Mouse (Mus musculus): ENCODE results near the gene Cnnm4. TPM values are rescaled to one million over a fixed set of nuclear protein-coding genes. Genes with fewer than 3 reads are reported as not detected.

Gene Cnnm4
- polyA plus RNA-seq, 1 experiment from 2014 or later: 2.7 TPM

- Histone ChIP-seq H3K9me3 (replicated peaks; ENCODE audit: control insufficient read depth, low read length) (no peaks in the 10 kb centered on the region), H3K36me3 (ENCODE audit: control insufficient read depth, insufficient read depth) (no peaks in the 10 kb centered on the region), H3K27ac (ENCODE audit: low read length) (peak within 1 kb of the TSS; percentile 49), H3K4me3 (ENCODE audit: low read depth, low read length) (peak within 1 kb of the TSS; percentile 96), H3K4me1 (ENCODE audit: control insufficient read depth, low read depth, low read length) (peaks cover 9% of the 10 kb centered on the region), H3K27me3 (ENCODE audit: control insufficient read depth, insufficient read depth, low read depth, low read length) (no peaks in the 10 kb centered on the region), H3K9ac (ENCODE audit: low read depth, low read length) (peak within 1 kb of the TSS; percentile 74), H3K4me2 (ENCODE audit: low read depth, low read length) (peak within 1 kb of the TSS; percentile 97)
- under 1% methylated on average over 57 of the region's 57 CpGs for WGBS (ENCODE audit: insufficient replicate concordance)
- peak; percentile 100 for ATAC-seq (ENCODE audit: low read depth)
Measured at GRCm38 (mm10) chr1:36444471-36445464, 26.7 kb upstream of the Cnnm4 start, which contains the start of gene Lman2l. TSS of gene Lman2l (minus strand) at chr1:36445271.

GRCm38 (mm10) chr1:36445508-36445907 lies 25.9 kb upstream of the Cnnm4 start:
- H3K4me2 ChIP-seq (ENCODE audit: low read depth, low read length): peak overlapping the region; percentile 0; the same call in 1 of the 2 replicates
- H3K9ac ChIP-seq (ENCODE audit: low read depth, low read length): no peak overlapping the region
- H3K27me3 ChIP-seq (ENCODE audit: control insufficient read depth, insufficient read depth, low read depth, low read length): no peaks in the 10 kb centered on the region
- ATAC-seq (ENCODE audit: low read depth): no peak
- no peaks in the 10 kb centered on the region for H3K36me3 ChIP-seq (ENCODE audit: control insufficient read depth, insufficient read depth)
- 38% methylated on average over 8 of the region's 8 CpGs for WGBS (ENCODE audit: insufficient replicate concordance)
- H3K9me3 ChIP-seq (replicated peaks; ENCODE audit: control insufficient read depth, low read length): no peaks in the 10 kb centered on the region
- peak overlapping the region; percentile 96 for H3K4me3 ChIP-seq (ENCODE audit: low read depth, low read length)
- H3K27ac ChIP-seq (ENCODE audit: low read length): peak overlapping the region; percentile 49
- peaks cover 9% of the 10 kb centered on the region for H3K4me1 ChIP-seq (ENCODE audit: control insufficient read depth, low read depth, low read length)

- Histone ChIP-seq H3K4me1 (ENCODE audit: control insufficient read depth, low read depth, low read length) (peaks cover 9% of the 10 kb centered on the region), H3K27me3 (ENCODE audit: control insufficient read depth, insufficient read depth, low read depth, low read length) (no peaks in the 10 kb centered on the region), H3K4me2 (ENCODE audit: low read depth, low read length) (no peak overlapping the region), H3K4me3 (ENCODE audit: low read depth, low read length) (no peak overlapping the region), H3K9me3 (replicated peaks; ENCODE audit: control insufficient read depth, low read length) (no peaks in the 10 kb centered on the region), H3K36me3 (ENCODE audit: control insufficient read depth, insufficient read depth) (no peaks in the 10 kb centered on the region), H3K9ac (ENCODE audit: low read depth, low read length) (no peak overlapping the region), H3K27ac (ENCODE audit: low read length) (peak overlapping the region; percentile 49)
- ATAC-seq (ENCODE audit: low read depth): no peak
- WGBS (ENCODE audit: insufficient replicate concordance): 22% methylated on average over 5 of the region's 5 CpGs
Measured at GRCm38 (mm10) chr1:36446106-36446824, 25.2 kb upstream of the Cnnm4 start.

- WGBS (ENCODE audit: insufficient replicate concordance): 49% methylated on average over 5 of the region's 5 CpGs
- no peak overlapping the region for H3K4me2 ChIP-seq (ENCODE audit: low read depth, low read length)
- peak overlapping the region; percentile 4; the same call in 1 of the 2 replicates for H3K27ac ChIP-seq (ENCODE audit: low read length)
- no peaks in the 10 kb centered on the region for H3K36me3 ChIP-seq (ENCODE audit: control insufficient read depth, insufficient read depth)
- ATAC-seq (ENCODE audit: low read depth): no peak
- no peak overlapping the region for H3K4me3 ChIP-seq (ENCODE audit: low read depth, low read length)
- H3K4me1 ChIP-seq (ENCODE audit: control insufficient read depth, low read depth, low read length): peaks cover 9% of the 10 kb centered on the region
- no peaks in the 10 kb centered on the region for H3K9me3 ChIP-seq (replicated peaks; ENCODE audit: control insufficient read depth, low read length)
- H3K9ac ChIP-seq (ENCODE audit: low read depth, low read length): no peak overlapping the region
- no peaks in the 10 kb centered on the region for H3K27me3 ChIP-seq (ENCODE audit: control insufficient read depth, insufficient read depth, low read depth, low read length)
Measured at GRCm38 (mm10) chr1:36446841-36447240, 24.6 kb upstream of the Cnnm4 start.

- Histone ChIP-seq H3K4me1 (ENCODE audit: control insufficient read depth, low read depth, low read length) (no peaks in the 10 kb centered on the region), H3K27ac (ENCODE audit: low read length) (no peak overlapping the region), H3K36me3 (ENCODE audit: control insufficient read depth, insufficient read depth) (no peaks in the 10 kb centered on the region), H3K4me3 (ENCODE audit: low read depth, low read length) (no peak overlapping the region), H3K9ac (ENCODE audit: low read depth, low read length) (no peak overlapping the region), H3K4me2 (ENCODE audit: low read depth, low read length) (no peak overlapping the region), H3K27me3 (ENCODE audit: control insufficient read depth, insufficient read depth, low read depth, low read length) (no peaks in the 10 kb centered on the region), H3K9me3 (replicated peaks; ENCODE audit: control insufficient read depth, low read length) (0 out of 2 replicates have a peak, but pooled peaks cover 2% of the 10 kb centered on the region)
- no peak for ATAC-seq (ENCODE audit: low read depth)
- WGBS (ENCODE audit: insufficient replicate concordance): 62% methylated on average over 6 of the region's 6 CpGs
Measured at GRCm38 (mm10) chr1:36454055-36454815, 17.2 kb upstream of the Cnnm4 start.

- Histone ChIP-seq H3K4me1 (ENCODE audit: control insufficient read depth, low read depth, low read length) (no peaks in the 10 kb centered on the region), H3K36me3 (ENCODE audit: control insufficient read depth, insufficient read depth) (no peaks in the 10 kb centered on the region), H3K9ac (ENCODE audit: low read depth, low read length) (no peak overlapping the region), H3K9me3 (replicated peaks; ENCODE audit: control insufficient read depth, low read length) (0 out of 2 replicates have a peak, but pooled peaks cover 2% of the 10 kb centered on the region), H3K27me3 (ENCODE audit: control insufficient read depth, insufficient read depth, low read depth, low read length) (no peaks in the 10 kb centered on the region), H3K4me3 (ENCODE audit: low read depth, low read length) (no peak overlapping the region), H3K27ac (ENCODE audit: low read length) (no peak overlapping the region), H3K4me2 (ENCODE audit: low read depth, low read length) (no peak overlapping the region)
- 18% methylated on average over 7 of the region's 7 CpGs for WGBS (ENCODE audit: insufficient replicate concordance)
- no peak for ATAC-seq (ENCODE audit: low read depth)
Measured at GRCm38 (mm10) chr1:36457388-36458014, 13.9 kb upstream of the Cnnm4 start.

- no peak overlapping the region for H3K9ac ChIP-seq (ENCODE audit: low read depth, low read length)
- H3K9me3 ChIP-seq (replicated peaks; ENCODE audit: control insufficient read depth, low read length): 0 out of 2 replicates have a peak, but pooled peaks cover 2% of the 10 kb centered on the region
- H3K4me3 ChIP-seq (ENCODE audit: low read depth, low read length): no peak overlapping the region
- H3K27ac ChIP-seq (ENCODE audit: low read length): no peak overlapping the region
- no peak overlapping the region for H3K4me2 ChIP-seq (ENCODE audit: low read depth, low read length)
- H3K27me3 ChIP-seq (ENCODE audit: control insufficient read depth, insufficient read depth, low read depth, low read length): no peaks in the 10 kb centered on the region
- H3K4me1 ChIP-seq (ENCODE audit: control insufficient read depth, low read depth, low read length): no peaks in the 10 kb centered on the region
- no peaks in the 10 kb centered on the region for H3K36me3 ChIP-seq (ENCODE audit: control insufficient read depth, insufficient read depth)
- 23% methylated on average over 5 of the region's 5 CpGs for WGBS (ENCODE audit: insufficient replicate concordance)
- ATAC-seq (ENCODE audit: low read depth): no peak
Measured at GRCm38 (mm10) chr1:36458169-36458568, 13.3 kb upstream of the Cnnm4 start.

DNA sequence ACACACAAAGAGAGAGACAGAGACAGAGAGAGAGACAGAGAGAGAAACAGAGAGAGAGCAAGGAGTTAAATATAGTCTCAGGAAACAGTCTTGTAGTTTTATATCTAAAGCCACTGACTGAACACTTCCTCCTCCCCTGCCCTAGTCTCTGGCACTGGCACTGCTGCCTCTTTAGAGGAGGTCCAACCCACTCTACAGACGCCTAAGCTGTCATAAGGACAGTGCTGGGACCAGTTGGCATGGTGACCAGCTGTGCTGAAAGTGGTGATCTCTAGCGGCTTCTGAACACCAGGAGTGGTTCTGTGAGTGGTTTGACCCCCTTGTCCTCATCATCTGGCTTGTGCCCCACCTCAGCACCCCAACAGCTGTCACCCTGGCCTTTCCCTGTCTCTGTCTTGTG lies 9.6 kb upstream of the Cnnm4 start:
- Histone ChIP-seq H3K4me3 (ENCODE audit: low read depth, low read length) (no peak overlapping the region), H3K4me2 (ENCODE audit: low read depth, low read length) (no peak overlapping the region), H3K4me1 (ENCODE audit: control insufficient read depth, low read depth, low read length) (no peaks in the 10 kb centered on the region), H3K36me3 (ENCODE audit: control insufficient read depth, insufficient read depth) (no peaks in the 10 kb centered on the region), H3K27ac (ENCODE audit: low read length) (no peak overlapping the region), H3K27me3 (ENCODE audit: control insufficient read depth, insufficient read depth, low read depth, low read length) (no peaks in the 10 kb centered on the region), H3K9me3 (replicated peaks; ENCODE audit: control insufficient read depth, low read length) (no peaks in the 10 kb centered on the region), H3K9ac (ENCODE audit: low read depth, low read length) (no peak overlapping the region)
- 16% methylated on average over 2 of the region's 2 CpGs for WGBS (ENCODE audit: insufficient replicate concordance)
- no peak for ATAC-seq (ENCODE audit: low read depth)

Data from liver, embryonic 16.5 days (tissue).